Comparison of ENCODE assay signal across 15 mouse cellular contexts in the genomic region with DNA sequence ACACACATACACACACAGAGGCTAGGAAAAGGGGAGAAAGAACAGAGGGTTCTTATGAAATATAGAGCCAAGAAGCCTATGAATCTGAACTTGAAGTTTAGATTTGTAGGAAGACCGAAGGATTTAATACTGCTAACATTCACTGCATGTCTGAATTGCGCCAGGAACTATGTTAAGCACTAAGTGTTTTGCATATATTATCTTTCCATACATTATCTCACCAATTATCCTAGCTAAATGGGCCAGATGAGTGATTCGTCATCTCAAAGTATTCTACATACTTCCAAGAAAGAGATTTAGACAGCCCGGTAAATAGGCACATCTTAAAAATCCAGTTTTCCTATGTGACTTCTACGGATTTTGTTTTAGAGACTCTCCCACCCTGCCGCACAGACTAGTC.
"Had no signal": no experiment of that assay in that cellular context is flagged by ENCODE, and none has a peak within 500 bp of the region (broad histone marks: within the 10 kb centered on the region; RNA-seq: fewer than 3 reads in every experiment).

No protein-coding gene starts in this region.

- ATAC-seq: lung, postnatal 0 days; midbrain, embryonic 13.5 days; midbrain, embryonic 15.5 days had no signal

- DNase-seq: lung, adult 2 months; lung, postnatal 14 days; lung, postnatal 36 days; right cerebral cortex, postnatal 14 days; thymus, adult 2 months; thymus, postnatal 25 days; thymus, postnatal 4 days had no signal

- H3K36me3 ChIP-seq: lung, embryonic 15.5 days; midbrain, embryonic 13.5 days; midbrain, embryonic 15.5 days; neural tube, embryonic 12.5 days had no signal

- H3K4me3 ChIP-seq: lung, embryonic 15.5 days; megakaryocyte, embryonic 14.5 days; midbrain, embryonic 13.5 days; midbrain, embryonic 15.5 days; neural tube, embryonic 12.5 days had no signal

- H3K9ac ChIP-seq: lung, embryonic 15.5 days; midbrain, embryonic 13.5 days; midbrain, embryonic 15.5 days; neural tube, embryonic 12.5 days had no signal

- H3K9me3 ChIP-seq: lung, embryonic 15.5 days; midbrain, embryonic 13.5 days; midbrain, embryonic 15.5 days; neural tube, embryonic 12.5 days had no signal

- H3K27ac ChIP-seq: lung, embryonic 15.5 days; macrophage; midbrain, embryonic 13.5 days; midbrain, embryonic 15.5 days; neural tube, embryonic 12.5 days had no signal

- H3K4me1 ChIP-seq: lung, embryonic 15.5 days; megakaryocyte, embryonic 14.5 days; midbrain, embryonic 13.5 days; neural tube, embryonic 12.5 days had no signal

- H3K4me2 ChIP-seq: lung, embryonic 15.5 days; midbrain, embryonic 11.5 days; midbrain, embryonic 13.5 days; midbrain, embryonic 15.5 days; neural tube, embryonic 12.5 days had no signal

- H3K27me3 ChIP-seq: lung, embryonic 15.5 days; megakaryocyte, embryonic 14.5 days; midbrain, embryonic 13.5 days; midbrain, embryonic 15.5 days; neural tube, embryonic 12.5 days had no signal
